Mouse (Mus musculus) brain, embryonic 14.5 days (tissue): ENCODE data around the gene Isoc2b.

Experiments used
- CTCF ChIP-seq: fragments of 200-500 bp; IDR thresholded peaks from 2 replicates; pipeline ENCODE4 v1.5.1; 2012; ENCODE audit warnings: inconsistent platforms, mild to moderate bottlenecking, moderate library complexity, borderline replicate concordance; ENCODE audit not compliant: insufficient read depth, insufficient read length; ENCODE audit errors: extremely low read depth
- POLR2A ChIP-seq: fragments of 200-500 bp; IDR thresholded peaks from 2 replicates; pipeline ENCODE4 v1.6.1; 2012; ENCODE audit warnings: mild to moderate bottlenecking, inconsistent platforms, borderline replicate concordance; ENCODE audit not compliant: poor library complexity, insufficient read depth, insufficient read length, severe bottlenecking; ENCODE audit errors: extremely low read depth

GRCm38 (mm10) chr7:4898851-4899648 lies 29.0 kb upstream of the Isoc2b start:
- no peak for TF ChIP-seq CTCF
- TF ChIP-seq POLR2A: no peak
